Mouse (Mus musculus): ENCODE data around the gene Zbtb7b. TPM values are rescaled to one million over a fixed set of nuclear protein-coding genes. Genes with fewer than 3 reads are reported as not detected.

Gene Zbtb7b
- polyA plus RNA-seq, 1 experiment from 2014 or later, result 0.52 TPM

DNA sequence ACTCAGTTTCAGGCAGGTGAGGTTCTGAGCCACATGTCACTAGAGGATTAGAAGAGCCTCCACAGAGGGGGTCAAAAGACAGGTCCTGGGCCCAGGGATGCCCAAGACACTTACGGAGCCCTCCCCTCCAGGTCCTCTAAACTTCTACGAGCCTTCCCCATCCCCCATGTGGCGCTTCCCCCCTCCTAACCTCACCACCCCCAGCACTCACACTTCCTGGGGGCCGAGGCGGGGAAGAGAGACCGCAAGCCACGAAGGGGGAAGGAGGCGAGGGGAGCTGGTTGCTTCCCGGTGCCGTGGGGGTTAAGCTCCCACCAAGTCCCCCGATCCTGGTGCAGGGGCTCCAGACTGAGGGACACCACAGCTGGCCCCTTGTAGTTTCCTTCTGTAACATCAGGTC is 9.1 kb downstream of the Zbtb7b start:
- no peak for ATAC-seq (replicated peaks)
- no peaks in the 10 kb centered on the region for H3K9me3 ChIP-seq
- H3K27ac ChIP-seq (replicated peaks), result no peak overlapping the region
- 46% methylated on average over 11 of the region's 11 CpGs for WGBS
- no peaks in the 10 kb centered on the region for H3K36me3 ChIP-seq
- no peaks in the 10 kb centered on the region for H3K27me3 ChIP-seq
- H3K9ac ChIP-seq (replicated peaks), result no peak overlapping the region
- H3K4me1 ChIP-seq, result peaks cover 15% of the 10 kb centered on the region
- H3K4me2 ChIP-seq (replicated peaks), result no peak overlapping the region
- H3K4me3 ChIP-seq, result no peak overlapping the region

DNA sequence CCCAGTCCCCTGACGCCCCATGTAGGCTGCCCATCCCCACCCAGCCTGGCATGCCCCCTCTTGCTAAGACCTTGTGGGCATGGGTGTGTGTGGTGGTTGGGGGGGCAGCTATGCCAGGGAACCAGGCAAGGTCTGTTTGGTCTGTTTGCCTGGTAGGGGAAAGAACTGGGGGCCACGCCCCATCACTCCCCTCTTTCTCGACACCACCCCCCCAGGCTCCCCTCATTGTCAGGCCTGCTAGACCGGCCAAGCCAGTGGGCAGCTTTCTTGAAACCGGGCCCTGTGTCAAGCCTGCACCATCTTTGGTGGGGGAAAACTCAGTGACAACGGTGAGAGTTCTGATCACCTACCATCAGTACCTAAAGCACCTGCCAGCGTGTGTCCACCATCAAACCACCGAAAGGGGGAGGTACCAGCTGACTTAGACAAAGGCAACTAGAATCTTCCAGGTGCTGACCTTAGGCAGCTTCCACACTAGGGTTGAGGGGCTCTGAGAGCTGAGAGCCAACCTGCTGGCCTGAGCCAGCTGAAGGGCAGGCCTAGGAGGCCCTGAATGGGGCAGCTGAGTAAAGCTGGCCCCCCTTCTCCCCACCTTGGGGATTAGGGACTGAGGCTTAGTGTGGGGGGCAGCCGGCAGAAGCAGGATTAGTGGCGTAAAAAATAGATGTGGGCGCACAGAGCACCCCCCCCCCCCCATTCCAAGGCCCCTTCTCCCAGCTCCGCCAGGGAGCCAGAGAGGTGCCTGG is 10.1 kb downstream of the Zbtb7b start:
- no peaks in the 10 kb centered on the region for H3K36me3 ChIP-seq
- no peaks in the 10 kb centered on the region for H3K9me3 ChIP-seq
- no peak overlapping the region for H3K4me3 ChIP-seq
- H3K4me1 ChIP-seq, result peaks cover 11% of the 10 kb centered on the region
- 49% methylated on average over 12 of the region's 12 CpGs for WGBS
- no peak for ATAC-seq (replicated peaks)
- H3K9ac ChIP-seq (replicated peaks), result no peak overlapping the region
- no peak overlapping the region for H3K4me2 ChIP-seq (replicated peaks)
- no peaks in the 10 kb centered on the region for H3K27me3 ChIP-seq
- no peak overlapping the region for H3K27ac ChIP-seq (replicated peaks)

DNA sequence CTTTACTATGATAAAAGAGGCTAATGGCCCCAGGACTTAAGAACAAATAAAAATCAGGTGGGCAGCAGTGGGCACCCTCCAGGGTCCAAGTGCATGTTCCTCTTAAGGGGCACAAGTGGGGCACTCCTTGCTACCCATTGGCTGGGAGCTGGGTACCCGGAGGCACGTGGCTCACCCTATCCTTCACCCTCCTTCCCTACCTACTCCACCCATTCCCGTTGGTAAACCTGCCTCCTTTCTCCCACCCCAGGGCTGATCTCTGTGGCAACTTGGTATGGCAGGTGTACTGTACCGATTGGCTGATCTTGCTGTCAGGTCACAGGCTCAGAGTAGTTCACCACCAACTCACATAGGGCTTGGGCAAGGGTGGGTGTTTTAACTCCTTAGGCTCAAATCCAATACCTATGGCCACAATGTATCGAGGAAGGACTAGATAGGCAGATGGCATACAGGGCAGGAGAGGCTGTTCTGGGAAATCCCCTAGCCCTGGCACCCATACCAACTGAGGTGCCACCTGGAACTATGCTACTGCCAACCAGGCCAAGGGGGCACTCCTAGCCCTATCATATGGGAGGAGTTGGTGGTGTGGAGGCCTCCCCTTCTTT is 10.8 kb downstream of the Zbtb7b start:
- no peaks in the 10 kb centered on the region for H3K36me3 ChIP-seq
- no peak overlapping the region for H3K4me2 ChIP-seq (replicated peaks)
- peaks cover 14% of the 10 kb centered on the region for H3K4me1 ChIP-seq
- H3K9me3 ChIP-seq, result no peaks in the 10 kb centered on the region
- ATAC-seq (replicated peaks), result no peak
- 83% methylated on average over 5 of the region's 5 CpGs for WGBS
- H3K27ac ChIP-seq (replicated peaks), result no peak overlapping the region
- no peaks in the 10 kb centered on the region for H3K27me3 ChIP-seq
- no peak overlapping the region for H3K4me3 ChIP-seq
- H3K9ac ChIP-seq (replicated peaks), result no peak overlapping the region

DNA sequence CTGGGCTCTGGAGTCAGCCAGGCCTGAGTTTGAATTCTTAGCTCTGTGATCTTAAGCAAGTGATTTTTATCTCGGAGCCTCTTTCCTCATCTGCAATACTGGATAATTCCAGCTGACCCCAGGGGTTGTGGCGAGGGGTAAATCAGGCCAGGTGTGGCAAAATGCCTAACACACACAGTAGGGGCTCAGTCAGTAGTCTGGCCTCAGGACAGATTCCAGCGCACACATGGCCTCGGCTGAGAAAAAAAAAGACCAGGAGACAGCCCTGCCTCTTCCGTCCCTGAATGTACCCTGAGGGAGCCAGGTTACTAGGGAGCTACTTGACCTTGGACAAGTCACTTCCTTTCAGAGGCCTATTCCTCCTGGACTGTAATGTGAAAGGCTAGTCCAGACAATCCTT is 11.6 kb downstream of the Zbtb7b start:
- no peak for ATAC-seq (replicated peaks)
- peaks cover 16% of the 10 kb centered on the region for H3K4me1 ChIP-seq
- H3K9ac ChIP-seq (replicated peaks), result no peak overlapping the region
- no peaks in the 10 kb centered on the region for H3K27me3 ChIP-seq
- no peak overlapping the region for H3K4me2 ChIP-seq (replicated peaks)
- WGBS, result 90% methylated on average over 5 of the region's 5 CpGs
- no peaks in the 10 kb centered on the region for H3K36me3 ChIP-seq
- no peaks in the 10 kb centered on the region for H3K9me3 ChIP-seq
- H3K4me3 ChIP-seq, result no peak overlapping the region
- no peak overlapping the region for H3K27ac ChIP-seq (replicated peaks)

DNA sequence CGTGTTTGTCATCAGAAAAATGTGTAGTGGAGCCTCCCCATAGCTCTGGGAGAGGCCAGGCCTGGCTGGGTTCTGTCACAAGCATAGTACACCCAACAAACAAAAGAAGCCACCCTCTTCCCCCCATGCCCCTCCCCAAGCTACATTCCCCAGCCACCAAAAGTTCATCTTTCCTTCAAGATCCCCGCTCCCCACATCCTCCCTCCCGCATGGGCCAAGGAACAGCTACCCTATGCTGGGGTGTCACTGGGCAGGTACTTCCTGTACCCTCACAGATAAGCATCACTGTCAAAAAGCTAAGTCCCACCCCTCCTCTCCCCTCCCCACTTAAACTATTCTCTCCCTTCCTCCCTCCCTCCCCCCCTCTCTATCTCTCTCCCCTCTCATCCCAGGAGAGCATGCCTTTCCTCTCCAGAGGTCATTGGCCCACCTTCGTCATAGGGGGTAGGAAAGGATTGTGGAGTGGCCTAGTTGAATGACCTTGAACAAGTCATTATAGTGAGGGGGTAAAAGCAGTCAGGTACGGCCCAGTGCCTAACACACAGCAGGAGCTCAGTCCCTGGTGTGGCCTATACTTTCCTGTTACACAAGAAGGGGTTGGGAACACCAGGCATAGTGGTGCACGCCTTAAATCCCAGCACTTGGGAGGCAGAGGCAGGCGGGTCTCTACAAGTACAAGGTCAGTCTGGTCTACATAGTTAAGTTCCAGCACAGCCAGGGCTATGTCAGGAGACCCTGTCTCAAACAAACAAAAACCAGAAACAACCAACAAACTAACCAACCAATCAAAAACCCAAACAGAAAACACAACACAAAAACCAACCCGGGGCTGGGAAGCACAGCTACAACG is 12.3 kb downstream of the Zbtb7b start:
- H3K4me2 ChIP-seq (replicated peaks), result no peak overlapping the region
- H3K9me3 ChIP-seq, result no peaks in the 10 kb centered on the region
- H3K27ac ChIP-seq (replicated peaks), result no peak overlapping the region
- WGBS, result 81% methylated on average over 9 of the region's 9 CpGs
- H3K27me3 ChIP-seq, result no peaks in the 10 kb centered on the region
- no peaks in the 10 kb centered on the region for H3K36me3 ChIP-seq
- no peak overlapping the region for H3K9ac ChIP-seq (replicated peaks)
- no peak overlapping the region for H3K4me3 ChIP-seq
- H3K4me1 ChIP-seq, result peaks cover 14% of the 10 kb centered on the region
- ATAC-seq (replicated peaks), result no peak

DNA sequence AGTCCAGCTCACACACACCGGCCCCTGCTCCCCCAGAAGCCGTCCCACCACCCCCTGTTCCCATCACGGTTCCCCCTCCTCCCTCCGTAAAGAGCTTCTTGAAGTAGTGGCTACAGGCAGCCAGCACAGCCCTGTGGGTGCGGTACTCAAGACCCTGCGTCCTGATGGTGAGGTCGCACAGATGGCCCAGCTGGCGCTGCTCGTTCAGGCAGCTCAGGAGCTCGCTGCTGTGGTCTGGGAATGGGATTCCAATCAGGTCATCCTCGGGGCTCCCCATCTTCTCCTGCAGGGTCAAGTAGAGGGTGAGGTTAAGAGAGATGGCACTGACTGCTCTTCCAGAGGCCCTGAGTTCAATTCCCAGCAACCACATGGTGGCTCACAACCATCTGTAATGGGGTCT is 13.3 kb downstream of the Zbtb7b start:
- Histone ChIP-seq H3K9ac (replicated peaks) (no peak overlapping the region), H3K4me1 (peaks cover 14% of the 10 kb centered on the region), H3K27me3 (no peaks in the 10 kb centered on the region), H3K27ac (replicated peaks) (no peak overlapping the region), H3K4me2 (replicated peaks) (no peak overlapping the region), H3K36me3 (no peaks in the 10 kb centered on the region), H3K9me3 (no peaks in the 10 kb centered on the region), H3K4me3 (no peak overlapping the region)
- WGBS, result 85% methylated on average over 11 of the region's 11 CpGs
- no peak for ATAC-seq (replicated peaks)

DNA sequence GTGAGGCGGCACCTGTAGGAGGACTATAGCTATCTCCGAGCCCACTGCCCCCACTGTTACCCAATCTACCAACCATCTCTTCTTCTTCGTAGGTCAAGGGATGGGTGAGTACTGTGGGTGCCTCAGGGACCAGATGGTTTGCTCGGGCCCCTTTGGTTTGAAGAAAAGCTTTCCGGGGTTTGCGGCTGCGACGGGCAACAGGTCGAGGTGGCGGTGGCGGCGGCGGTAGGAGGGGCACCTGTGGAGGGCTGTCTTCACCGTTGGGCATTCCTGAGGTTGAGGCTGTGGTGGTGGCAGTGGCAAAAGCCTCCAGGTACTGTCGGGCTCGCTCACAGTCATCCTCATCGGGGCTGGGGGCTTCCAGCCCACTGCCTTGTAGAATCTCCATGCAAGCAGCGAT is 13.9 kb downstream of the Zbtb7b start:
- H3K27me3 ChIP-seq, result no peaks in the 10 kb centered on the region
- 96% methylated on average over 18 of the region's 18 CpGs for WGBS
- ATAC-seq (replicated peaks), result no peak

DNA sequence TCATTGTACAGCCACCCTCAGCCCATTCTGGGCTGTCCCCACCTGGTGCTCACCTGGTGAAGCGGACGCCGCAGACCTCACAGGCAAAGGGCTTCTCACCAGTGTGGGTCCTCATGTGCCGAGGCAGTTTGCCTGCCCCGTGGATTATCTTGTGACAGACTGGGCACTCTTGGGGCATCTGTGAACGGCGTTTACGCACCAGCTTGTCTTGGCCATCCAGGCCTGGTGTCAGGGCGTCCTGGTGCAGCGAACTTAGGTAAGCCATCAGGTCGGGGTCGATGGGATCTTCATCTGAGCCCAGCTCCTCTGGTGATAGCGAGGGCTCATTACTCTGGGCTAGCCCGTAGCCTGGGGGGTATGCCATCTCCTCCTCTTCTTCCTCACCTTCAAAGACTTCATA is 14.3 kb downstream of the Zbtb7b start:
- Histone ChIP-seq H3K27ac (replicated peaks) (no peak overlapping the region), H3K4me3 (no peak overlapping the region), H3K4me2 (replicated peaks) (no peak overlapping the region), H3K9ac (replicated peaks) (no peak overlapping the region), H3K36me3 (no peaks in the 10 kb centered on the region), H3K27me3 (no peaks in the 10 kb centered on the region), H3K4me1 (peaks cover 14% of the 10 kb centered on the region), H3K9me3 (no peaks in the 10 kb centered on the region)
- no peak for ATAC-seq (replicated peaks)
- WGBS, result 92% methylated on average over 14 of the region's 14 CpGs

More for the DNA sequence above, 13.9 kb downstream of the Zbtb7b start:
- H3K4me1 ChIP-seq, result peaks cover 14% of the 10 kb centered on the region
- H3K27ac ChIP-seq (replicated peaks), result no peak overlapping the region
- H3K4me2 ChIP-seq (replicated peaks), result no peak overlapping the region
- H3K9me3 ChIP-seq, result no peaks in the 10 kb centered on the region
- H3K4me3 ChIP-seq, result no peak overlapping the region
- H3K36me3 ChIP-seq, result no peaks in the 10 kb centered on the region
- H3K9ac ChIP-seq (replicated peaks), result no peak overlapping the region

DNA sequence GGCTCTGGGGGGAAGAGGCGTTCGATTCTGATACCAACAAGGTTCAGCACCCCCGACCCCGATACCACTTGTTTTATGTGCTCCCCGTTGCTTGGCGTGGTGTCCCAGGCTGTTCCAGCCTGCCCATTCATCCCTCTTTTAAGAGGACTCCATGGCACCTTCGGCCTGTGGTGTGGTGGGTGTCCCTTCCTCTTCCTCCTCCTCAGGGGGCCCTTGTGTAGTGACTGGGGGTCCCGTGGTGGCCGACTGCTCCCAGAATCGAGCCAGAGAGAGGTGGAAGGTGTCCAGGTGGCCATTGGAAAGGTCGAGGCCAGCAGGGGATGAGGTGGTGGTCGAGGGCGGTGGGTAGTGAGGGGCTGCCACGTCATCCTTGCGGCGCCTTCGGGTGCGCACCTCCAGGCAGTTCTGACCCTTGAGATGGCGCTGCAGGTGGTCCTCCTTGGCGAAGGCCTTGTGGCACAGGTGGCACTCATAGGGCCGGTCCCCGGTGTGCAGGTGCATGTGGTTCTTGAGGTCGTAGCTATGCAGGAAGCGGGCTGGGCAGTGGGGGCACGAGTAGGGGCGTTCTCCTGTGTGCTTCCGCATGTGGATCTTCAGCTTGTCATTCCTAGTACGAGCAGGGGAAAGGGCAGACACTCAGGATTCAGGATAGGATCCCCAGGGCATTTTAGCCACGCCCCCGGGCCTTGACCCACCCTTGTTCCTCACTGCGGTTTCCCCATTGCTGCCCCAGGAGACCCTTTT is 15.0 kb downstream of the Zbtb7b start:
- 89% methylated on average over 31 of the region's 31 CpGs for WGBS
- Histone ChIP-seq H3K36me3 (no peaks in the 10 kb centered on the region), H3K4me3 (no peak overlapping the region), H3K4me1 (peaks cover 14% of the 10 kb centered on the region), H3K9ac (replicated peaks) (no peak overlapping the region), H3K9me3 (no peaks in the 10 kb centered on the region), H3K27ac (replicated peaks) (no peak overlapping the region), H3K27me3 (no peaks in the 10 kb centered on the region), H3K4me2 (replicated peaks) (no peak overlapping the region)
- no peak for ATAC-seq (replicated peaks)

DNA sequence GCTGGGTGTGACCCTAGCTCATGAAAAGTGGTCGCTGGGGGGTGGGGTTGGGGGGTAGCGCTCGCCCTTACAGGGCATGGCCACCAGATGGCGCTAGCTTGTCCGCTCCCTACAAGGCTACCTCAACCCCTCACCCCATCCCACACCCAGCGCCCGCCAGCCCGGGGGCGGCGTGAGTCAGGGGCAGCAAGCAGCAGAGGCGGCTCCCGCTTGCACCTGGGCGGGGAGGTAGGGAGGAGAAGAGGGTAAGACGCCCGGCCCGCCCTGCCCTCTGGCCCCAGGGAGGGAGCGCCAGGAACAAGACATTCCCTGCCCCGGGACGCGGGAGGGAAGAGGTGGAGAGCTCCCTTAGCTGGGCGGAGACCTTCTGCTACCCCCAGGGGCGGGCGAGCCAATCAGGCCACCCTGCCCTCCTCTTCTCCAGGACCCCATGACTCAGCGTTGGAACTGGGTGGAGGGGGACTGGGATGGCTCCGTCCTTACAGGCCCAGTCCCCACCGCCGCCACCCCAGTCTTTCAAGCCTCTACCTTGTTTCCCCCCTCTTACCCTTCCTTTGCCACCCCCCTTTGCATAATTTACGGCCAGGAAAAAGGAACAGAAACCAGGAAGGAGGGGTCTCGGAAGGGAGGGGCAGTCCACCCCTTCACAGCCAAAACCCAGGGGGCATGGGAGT is 16.0 kb downstream of the Zbtb7b start:
- Histone ChIP-seq H3K27ac (replicated peaks) (0 out of 2 replicates have a peak overlapping the region, but pooled peaks have one; percentile 23), H3K9me3 (no peaks in the 10 kb centered on the region), H3K27me3 (no peaks in the 10 kb centered on the region), H3K9ac (replicated peaks) (peak overlapping the region; percentile 71), H3K36me3 (no peaks in the 10 kb centered on the region), H3K4me3 (peak overlapping the region; percentile 60), H3K4me1 (peaks cover 14% of the 10 kb centered on the region), H3K4me2 (replicated peaks) (peak overlapping the region; percentile 98)
- 1% methylated on average over 25 of the region's 29 CpGs for WGBS
- ATAC-seq (replicated peaks), result peak; percentile 87

DNA sequence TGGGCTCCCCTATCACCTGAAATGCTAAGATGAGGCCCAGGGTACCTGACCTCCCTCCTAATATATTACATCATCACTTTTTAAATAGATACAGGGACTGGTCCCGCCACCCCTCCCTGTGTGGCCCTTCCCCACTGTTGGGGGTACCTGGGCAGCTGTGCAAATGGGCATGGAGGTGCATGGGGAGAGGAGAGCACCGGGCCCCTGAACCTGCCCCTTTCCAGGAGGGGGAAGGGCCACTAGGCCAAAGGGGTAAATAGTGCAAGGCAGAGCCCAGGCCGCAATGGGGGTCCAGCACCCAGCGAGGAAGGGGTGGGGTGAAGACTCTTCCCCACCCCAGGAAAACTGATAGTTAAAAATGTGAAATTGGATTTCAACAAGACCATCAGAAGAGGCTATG is 16.7 kb downstream of the Zbtb7b start:
- Histone ChIP-seq H3K27ac (replicated peaks) (no peak overlapping the region), H3K4me2 (replicated peaks) (peak overlapping the region; percentile 98), H3K36me3 (no peaks in the 10 kb centered on the region), H3K4me1 (peaks cover 14% of the 10 kb centered on the region), H3K9me3 (no peaks in the 10 kb centered on the region), H3K9ac (replicated peaks) (no peak overlapping the region), H3K27me3 (no peaks in the 10 kb centered on the region), H3K4me3 (no peak overlapping the region)
- 0 out of 2 replicates have a peak, but pooled peaks have one; percentile 14 for ATAC-seq (replicated peaks)
- 72% methylated on average over 4 of the region's 4 CpGs for WGBS

All from forebrain, embryonic 15.5 days (tissue).